Mouse (Mus musculus): ENCODE measurements around the gene Chml.

- peak; percentile 35; the same call in 1 of the 2 replicates for TF ChIP-seq CTCF (IDR thresholded peaks at IDR 0.05; ENCODE audit: low read depth, low read length)
- TF ChIP-seq POLR2A (IDR thresholded peaks at IDR 0.05; ENCODE audit: extremely low read depth, insufficient read depth, low read length), result no peak
These were observed 23.9 kb downstream of the Chml start for GRCm38 (mm10) chr1:175668666-175669405.
